Mouse (Mus musculus) adrenal gland, adult (tissue): ENCODE measurements at regions not wholly inside any gene's neighbourhood (a gene's known extent, or its start where the extent isn't known, plus 50 kb on each side); places are given as distances from the start of the nearest gene placed in this dataset.
A peak's percentile ranks its signal among the peaks of the same experiment; 100 is the strongest.
"Not testable (repeated sequence)": the region's sequence is repeated elsewhere in the genome, so short reads cannot be mapped to it uniquely, and the experiment has no call there.

Experiments used
- DNase-seq, 2 experiments: peaks; one replicate each; pipeline ENCODE4 v3.0.0; 2022 to 2023; ENCODE audit warnings: low spot score in 1 of 2; ENCODE audit not compliant: inconsistent age in 2 of 2

DNA sequence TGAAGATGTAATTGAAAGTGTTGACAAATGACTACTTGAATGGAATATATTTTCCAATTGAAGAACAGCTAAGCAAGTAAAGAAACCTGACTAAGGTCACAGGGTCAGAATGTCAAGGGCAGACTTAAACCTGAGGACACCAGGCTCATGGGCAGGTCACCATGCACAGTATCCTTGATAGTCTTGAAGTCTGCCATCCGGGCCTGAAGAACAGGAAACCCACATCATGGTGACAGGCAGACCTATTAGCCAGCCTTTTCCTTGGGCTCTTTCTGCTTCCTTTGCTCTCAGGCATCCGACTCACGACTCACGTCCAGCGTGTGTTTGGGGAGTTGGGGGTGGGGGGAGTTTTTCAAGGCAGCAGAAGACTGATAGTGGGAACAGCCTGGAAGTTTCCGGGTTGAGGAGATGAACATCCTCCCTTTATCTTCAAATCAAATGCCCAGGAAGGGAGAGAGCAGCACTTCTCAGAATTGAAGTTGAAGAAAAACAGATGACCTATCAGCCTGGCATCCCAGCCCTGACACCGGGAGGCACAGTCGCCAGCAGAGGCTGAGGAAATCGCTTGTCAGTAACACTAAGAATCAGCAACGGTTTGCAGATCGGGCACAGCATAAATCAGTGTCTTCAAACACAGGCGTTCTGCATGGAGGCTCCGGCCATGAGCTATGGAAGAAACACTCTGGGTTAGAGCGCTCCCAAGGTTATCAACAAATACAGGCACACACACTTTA, 163.5 kb downstream of the Opa1 start:
- DNase-seq, result peak in 1 of 2 experiments; percentile 63

DNA sequence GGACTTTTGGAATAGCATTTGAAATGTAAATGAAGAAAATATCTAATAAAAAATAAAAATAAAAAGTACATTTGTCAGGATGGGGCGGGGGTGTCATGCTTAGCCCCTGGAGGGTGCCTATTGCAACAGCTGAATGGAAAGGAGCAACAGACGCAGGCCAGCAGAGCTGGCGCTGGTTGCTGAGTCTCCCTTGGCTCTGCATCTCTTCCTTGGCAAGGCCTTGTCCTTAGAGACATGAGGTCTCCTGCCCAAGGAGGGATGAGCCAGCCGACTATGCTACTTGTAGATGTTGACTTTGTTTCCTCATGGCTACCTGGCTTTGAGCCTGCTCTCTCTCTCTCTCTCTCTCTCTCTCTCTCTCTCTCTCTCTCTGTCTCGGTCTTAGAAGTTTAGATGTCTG, 166.4 kb downstream of the Opa1 start:
- no peak for DNase-seq

DNA sequence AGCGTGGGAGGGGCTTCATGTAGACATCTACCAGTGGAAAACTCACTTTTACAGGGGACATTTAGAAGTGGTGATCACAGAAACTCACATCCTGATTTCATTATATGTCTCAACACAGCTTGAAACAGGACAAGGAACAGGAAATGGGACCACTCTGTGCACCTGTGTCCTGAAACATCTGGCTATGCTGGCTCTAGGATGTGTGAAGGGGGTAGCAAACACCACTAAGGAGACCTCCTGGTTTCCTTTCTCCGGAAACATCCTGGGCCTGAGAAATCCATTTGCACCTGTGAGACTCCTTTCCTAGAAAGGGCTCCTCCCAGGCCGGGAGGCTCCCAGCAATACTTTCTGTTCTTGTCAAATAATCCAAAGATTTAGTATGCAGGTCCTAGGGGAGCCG, 167.1 kb downstream of the Opa1 start:
- DNase-seq, result no peak

DNA sequence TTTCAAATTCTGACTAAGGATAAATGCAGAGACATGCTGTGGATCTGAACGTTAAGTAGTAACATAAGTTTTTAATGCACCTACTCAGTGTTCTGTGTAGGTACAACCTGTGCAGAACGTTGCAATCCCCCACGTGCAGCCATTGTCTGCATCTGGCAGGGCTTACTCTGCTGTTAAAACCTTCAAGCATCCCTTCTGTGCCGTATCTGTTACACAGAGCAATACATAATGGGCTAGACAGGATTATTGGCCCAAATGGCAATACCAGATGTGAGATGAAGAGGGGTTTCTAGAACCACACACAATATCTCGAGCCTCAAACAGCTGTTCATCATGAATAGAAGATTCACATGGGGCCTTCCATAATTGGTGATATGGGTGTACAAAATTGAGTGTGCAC, 170.0 kb downstream of the Opa1 start:
- no peak for DNase-seq

DNA sequence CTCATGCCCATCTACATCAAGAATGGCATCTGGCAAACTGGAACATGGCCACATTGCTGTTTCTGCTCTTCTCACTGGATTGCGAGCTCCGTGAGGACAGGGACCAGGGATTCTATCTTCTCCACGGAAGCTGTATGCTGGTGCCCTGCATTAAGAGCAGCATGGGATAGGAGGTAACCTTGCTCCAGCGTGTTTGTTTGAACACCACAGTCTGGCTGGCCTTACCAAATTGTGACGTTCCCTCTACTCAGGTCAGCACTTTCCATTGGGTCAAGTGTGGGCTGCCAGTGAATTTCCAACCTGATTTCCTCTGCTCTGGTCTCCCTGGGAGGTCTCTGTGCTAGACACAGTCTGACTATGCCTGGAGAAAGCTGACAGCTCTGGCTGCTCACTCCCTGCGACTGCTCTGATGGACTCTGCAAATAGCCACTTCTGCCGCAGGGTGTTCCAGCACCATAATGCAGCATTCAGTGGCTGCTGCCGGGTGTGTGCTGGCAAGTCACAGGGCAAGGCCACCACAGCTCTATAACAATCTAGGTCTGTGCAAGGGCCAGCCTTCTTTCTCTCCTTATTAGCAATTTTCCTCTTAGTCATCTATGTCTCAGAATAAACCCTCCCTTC, 175.6 kb downstream of the Opa1 start:
- DNase-seq, result peak; percentile 22 to 54

DNA sequence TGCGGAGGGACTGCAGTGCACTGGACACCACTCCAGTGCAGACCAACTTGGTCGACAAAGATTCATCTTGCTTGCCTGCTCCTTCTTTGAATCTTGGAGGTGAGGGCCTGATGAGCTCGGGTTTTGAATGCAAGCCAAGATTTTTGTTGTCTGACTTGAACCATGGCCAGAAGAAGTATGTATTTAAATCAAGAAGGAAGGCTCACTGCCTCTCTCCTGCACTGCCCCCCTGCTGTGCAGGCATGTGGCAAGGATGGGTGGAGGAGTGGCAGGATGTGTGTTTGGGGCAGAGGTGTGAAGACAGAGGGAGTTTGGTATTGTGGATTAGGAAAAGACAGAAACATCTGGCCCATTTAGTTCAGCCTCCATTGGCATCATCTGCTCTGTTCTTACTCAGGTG, 179.1 kb downstream of the Opa1 start:
- DNase-seq, result no peak

DNA sequence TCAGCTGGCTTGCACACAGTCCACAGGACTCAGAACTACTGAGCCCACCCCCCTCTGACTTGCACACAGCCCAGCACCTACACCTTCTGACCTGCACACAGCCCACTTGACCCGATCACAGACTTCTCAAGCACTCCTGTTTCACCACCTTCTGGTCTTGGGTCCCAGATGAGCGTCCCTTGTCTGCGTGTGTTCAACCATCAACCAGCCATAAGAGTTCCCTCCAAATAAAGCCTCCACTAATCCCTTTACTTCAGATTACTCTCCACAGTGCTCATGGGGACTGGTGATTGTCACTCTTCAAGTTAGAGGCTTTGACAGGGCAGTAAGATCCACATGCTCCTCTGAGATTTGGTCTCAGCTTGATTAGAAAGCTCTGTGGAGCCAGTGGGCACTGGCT, 180.3 kb downstream of the Opa1 start:
- no peak for DNase-seq

DNA sequence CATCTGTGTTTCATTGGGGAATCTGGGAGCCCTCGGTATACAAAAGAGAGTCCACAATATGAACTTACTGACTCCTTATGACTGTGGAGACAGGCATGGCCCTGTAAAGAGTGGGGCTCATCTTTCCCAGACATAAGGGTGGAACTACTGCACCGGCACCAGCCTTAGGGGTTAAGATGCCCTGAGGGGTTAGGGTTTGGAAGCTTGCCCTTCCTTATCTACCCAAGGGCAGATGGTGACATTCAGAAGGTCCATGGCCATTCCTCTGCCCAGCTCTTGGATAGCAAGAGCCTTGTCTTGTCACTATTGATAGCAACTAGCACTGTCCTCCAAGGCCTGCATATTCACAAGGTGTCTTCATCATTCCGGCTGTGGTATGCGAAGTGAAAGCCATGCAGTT, 181.5 kb downstream of the Opa1 start:
- peak in 1 of 2 experiments; percentile 53 for DNase-seq

DNA sequence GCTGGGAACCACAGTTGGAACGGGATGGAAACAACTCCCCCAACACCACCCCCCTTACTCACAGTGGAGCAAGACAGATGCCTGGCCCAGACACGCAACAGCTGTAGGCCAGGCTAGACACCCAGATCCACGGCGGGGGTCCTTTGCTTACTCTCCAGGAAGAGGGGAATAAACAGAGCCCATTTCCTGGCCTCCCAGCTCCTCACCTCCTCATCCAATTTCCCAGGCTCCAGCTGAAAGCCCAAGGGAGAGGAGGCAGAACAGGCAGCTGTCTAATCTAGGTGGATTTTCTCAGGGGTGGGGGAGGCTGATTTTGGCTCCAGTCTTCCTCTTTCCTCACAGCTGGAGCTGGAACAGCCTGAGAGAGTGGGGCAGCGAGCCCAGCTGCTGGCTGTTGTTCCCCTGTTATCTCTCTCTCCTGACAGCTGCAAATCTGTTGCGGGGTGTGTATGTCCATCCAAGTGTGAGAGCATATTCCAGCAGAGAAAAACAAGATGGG, 182.7 kb downstream of the Opa1 start:
- DNase-seq, result peak in 1 of 2 experiments; percentile 46

DNA sequence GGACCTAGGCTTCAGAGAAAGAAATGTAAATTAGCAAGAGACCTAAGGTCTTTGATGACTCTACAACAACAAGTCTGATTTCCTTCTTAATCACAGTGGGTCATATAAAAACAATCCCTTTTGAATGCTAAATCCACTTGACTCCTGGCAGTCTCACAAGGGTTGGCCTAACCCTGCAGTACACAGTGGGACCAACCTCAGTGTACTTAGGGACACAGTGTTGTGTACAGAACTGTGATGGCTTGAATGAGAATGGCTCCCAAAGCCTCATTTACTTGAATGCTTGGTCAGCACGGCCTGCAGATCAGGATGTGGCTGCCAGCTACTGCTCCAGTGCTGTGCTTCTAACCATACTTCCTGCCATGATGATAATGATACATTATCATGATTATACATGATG, 185.2 kb downstream of the Opa1 start:
- DNase-seq, result no peak

DNA sequence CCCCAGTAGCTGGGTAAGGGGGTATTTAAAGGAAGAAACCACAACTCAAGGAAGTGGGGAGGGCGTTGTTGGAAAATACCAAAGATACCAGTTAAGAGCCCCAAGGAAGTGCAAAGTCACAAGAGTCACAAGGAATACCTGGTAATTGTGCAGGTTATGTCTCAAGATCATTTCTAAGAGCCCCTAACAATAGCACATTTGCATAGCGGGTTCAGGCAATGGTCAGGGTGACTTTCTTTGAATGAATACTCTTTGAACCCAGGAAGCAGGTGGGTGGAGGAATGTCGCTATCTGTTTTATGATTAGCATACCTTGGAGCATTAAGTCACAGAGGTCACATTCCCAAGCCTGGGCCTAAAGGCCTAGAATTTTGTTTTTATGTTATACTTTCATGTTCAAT, 186.7 kb downstream of the Opa1 start:
- not testable (repeated sequence) for DNase-seq

DNA sequence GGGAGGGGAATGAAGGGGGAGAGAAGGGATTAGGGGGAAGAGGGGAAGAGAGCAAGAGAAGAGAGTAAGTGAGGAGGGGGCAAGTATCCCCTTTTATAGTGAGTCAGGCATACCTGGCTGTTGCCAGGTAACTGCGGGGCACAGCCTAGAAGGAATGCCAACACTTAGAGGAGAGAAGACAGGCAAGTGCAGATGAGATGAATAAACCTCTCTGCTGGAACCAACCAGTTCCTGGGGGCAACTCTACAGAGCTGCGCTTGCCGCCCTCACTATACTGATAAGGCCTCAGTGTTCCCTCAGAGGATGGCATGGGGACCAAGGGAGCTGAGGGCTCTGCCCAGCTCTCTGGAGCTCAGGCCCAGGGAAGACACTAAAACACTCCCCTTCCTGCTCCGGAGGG, 192.2 kb downstream of the Opa1 start:
- DNase-seq, result no peak

DNA sequence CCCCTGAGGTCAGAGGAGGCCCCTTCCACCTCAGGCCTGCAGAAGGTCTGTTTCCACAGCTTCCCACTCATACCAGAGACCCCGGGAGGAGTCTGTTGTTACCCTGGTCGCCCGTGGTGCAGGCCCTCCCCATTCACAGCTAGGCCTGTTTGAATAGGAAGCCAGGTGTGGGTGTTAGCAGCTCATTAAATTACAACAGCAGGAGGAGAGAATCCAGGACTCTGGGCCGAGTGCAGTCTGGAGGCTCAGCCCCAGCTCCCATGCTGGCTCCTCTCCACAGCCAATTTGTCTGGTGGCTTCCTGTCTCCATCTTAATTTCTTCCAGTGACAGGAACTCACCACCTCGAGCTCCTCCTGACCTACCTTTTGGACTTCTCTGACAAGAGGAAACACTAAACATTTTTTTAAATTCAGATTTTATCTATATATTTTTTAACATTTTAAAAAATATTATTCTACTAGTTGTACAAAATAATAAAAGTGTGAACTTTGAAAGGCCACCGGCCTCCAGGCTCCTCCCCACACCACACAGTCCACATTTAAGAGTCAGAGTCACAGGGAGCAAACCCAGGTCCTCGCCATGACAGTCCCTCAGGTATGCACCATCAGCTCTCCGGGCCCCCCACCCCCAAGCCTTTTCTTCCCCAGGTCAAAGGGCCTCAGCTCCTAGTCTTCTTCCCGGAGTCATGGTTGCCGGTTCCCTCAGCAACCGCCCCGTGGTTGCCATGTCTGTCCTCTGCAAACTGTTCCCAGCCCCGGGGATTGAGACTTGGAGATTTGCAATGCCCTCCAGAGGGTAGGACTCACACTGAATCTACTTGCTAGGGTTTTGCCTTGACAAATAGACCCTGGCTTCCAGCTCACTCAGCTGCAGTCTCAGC, 192.8 kb downstream of the Opa1 start:
- DNase-seq, result no peak

DNA sequence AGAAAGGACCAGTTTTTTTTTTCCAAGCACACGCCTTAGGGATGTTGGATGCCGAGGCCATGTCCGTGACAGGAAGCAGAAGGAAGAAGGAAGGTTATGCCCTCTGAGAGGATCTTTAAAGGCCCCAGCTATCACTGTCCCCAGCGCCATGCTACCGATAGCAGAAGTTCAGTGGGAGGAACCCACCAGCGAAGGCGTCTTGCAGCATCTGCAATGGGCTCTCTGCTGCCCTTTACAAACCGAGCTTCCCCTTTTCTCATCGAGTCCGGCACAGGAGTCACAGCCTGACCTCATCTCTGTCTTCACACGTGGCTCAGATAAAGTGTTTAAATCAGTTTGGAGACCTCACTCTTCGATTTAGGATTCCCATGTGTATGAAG, 193.5 kb downstream of the Opa1 start:
- DNase-seq, result no peak

DNA sequence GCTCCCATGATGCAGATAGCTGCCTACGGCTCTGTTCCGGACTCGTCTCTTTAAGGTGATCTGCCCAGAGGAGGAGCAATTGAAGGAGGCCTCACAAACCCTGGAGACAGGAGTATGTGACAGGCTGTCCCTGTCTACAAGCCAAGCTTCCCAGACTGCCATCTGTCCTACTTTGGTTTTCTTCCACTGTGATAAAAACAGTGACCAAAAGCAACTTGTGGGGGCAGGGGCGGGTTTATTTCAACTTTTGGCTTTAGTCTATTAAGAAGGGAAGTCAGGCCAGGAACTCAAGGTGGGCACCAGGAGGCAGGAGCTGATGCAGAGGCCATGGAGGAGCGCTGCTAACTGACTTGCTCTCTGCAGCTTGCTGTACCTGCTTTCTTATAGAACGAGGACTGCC, 193.9 kb downstream of the Opa1 start:
- DNase-seq, result no peak

DNA sequence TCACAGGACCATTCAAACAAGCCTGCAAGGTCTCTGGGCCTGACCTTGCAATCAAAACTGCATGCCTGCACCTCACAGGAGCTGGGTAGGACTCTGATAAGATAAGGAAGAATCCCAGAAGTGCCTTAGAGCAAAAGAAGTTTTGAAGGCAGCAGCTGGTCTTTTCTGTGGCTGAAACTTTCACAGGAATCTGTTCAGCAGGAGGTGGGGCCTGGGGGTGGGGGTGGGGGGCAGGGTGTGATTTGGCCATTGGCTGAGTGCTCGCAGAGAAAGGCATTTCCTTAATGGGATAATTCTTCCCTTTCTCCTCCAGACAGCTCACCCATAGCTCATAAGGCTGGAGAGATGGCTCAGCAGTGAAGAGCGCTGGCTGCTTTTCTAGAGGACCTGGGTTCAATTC, 195.8 kb downstream of the Opa1 start:
- no peak for DNase-seq

DNA sequence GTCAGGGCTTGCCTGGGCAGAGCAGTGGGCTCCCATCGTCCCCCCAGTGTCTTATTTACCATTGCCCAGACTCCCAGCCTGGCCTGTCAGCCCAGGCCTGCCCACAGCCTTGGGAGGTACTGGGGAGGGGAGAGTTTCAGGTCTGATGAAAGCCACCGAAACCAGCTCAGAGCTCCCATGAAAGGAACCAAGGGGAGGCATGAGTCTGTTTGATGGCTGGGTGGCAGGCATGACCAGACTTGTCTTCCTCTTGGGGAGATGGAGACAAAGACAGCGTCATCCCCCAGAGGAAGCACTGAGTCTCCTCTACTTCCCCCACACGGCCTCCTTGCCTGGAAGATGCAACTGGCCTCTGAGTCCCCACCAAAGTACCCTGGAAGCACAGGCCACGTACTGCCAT, 196.7 kb downstream of the Opa1 start:
- DNase-seq, result no peak

DNA sequence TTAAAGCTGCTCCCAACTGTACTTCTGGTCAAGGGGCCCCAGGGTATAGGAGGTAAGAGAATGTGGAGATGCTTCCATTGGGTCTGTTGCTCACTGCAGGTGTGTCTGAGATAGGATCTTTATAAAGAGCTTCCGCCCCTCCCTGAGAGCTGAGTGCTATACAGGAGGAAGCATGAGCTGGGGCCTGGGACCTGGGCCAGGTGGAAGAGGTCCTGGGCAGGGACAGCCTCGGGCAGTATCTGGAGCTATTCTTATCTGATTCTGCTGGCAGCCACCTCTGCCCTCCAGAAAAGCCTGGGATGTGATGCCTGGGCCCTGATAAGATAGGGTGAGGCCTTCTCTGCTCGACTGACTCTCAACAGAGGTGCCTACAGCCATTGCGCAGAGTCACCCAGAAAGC, 203.3 kb downstream of the Opa1 start:
- no peak for DNase-seq

DNA sequence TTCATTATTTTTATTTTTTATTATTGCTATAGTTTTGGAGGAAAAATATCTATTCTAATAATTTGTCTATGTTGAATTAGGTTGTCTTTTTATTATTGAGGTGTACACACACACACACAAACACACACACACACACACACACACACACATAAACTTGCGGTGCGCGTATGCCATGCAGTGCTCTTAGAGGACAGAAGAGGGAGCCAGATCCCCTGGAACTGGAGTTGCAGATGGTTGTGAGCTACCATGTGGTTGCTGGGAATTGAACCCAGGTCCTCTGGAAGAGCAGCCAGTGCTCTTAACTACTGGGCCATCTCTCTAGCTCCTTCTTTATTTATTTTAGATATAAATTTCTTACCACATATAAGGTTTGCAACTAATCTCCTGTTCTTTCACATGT, 206.0 kb downstream of the Opa1 start:
- no peak for DNase-seq

DNA sequence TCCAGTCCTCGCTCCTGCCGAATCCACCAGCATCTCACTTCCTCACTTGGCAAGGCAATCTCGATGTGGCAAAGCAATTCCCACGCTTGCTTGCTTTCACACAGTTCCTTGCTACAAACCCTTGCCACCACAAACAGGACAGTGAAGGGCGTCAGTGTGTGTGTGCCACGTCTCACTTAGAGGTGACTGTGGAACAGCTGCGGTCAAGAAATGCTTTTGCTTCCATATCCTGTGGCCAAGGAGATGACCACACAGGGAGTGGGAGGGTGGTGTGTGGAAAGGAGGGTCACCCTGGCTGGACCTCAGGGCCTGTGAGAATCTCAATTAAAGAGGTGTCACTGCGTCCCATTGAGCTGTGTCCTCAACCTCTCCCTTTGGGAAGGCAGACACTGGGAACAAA, 207.4 kb downstream of the Opa1 start:
- no peak for DNase-seq

DNA sequence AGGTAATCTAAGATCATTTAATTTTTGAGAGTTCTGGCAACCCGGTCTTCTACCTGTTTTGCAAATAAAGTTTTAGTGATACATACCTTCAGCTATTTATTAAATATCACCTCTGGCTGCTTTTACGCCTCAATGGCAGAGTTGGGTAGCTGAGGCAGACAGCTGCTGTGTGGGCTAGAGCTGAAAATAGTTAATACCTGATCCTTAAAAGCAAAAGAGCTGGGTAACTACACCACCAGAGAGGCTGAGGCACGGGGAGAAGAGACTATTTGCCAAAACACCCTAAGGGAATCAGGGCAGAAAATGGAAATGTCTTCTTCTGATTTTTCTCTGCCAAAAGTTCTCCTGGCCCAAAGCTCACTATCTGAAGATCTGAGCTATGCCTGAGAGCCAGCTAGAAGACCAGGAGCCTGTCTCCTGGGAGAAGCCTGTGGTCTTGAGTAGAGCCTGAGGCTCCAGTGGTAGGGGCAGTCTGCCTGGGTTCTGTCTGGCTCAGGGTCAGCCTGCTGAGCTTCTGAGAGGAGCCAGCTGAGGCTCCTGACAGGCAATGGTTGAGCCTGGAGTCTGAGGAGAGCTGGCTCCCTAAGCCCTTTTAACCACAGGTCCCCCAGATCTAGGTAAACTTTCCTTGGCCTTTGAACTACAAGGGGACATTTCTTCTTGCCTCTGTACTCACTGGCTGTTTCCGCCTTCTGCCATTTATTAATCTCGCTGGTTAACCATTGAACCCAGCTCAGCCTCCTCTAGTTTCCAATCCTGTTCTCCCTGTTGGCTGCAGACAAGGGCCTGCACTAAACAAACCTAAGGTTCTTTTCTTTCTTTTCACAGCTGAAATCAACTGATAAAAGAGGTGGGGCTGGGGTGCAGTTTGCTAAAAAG, 208.7 kb downstream of the Opa1 start:
- DNase-seq, result no peak
